Mouse (Mus musculus): ENCODE results near the gene Abhd14b.

DNA sequence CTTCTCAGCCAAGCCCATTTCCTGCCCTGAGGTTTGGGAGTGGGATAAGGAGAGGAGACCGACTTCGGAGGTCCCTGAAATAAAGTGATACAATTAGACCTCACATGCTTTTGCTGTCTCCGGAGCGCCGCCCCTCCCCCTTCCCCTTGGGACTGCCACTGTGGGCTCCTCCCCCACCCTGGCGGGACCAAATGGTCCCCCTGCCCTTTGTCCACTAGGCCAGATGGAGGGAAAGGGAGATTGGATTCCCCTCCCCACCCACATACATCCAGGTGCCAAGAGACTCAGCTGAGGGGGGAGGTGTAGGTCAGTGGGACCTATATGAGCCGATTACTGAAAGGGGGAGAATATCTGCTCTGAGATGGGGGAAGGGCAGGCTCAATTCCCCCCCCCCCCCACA, 5.6 kb downstream of the Abhd14b start:
- TF ChIP-seq CTCF (IDR thresholded peaks at IDR 0.05; ENCODE audit: control insufficient read depth, insufficient read depth, insufficient replicate concordance, low read depth, low read length) (no peak), POLR2A (IDR thresholded peaks at IDR 0.05; ENCODE audit: control insufficient read depth, low read depth, low read length) (no peak)

All from testis, adult 2 months (tissue).